Mouse (Mus musculus) MEL (cell line): ENCODE measurements around the gene Cbx4. TPM values are rescaled to one million over a fixed set of nuclear protein-coding genes. Genes with fewer than 3 reads are reported as not detected.

Source experiments
- DNase-seq: peaks from one replicate; pipeline ENCODE4 v3.0.0; 2011; ENCODE audit warnings: low read depth, low spot score
- H3K27ac ChIP-seq: 2 replicates; pipeline ENCODE4 v1.5.1; 2012; ENCODE audit warnings: low read depth, mild to moderate bottlenecking, control low read depth, low read length, moderate library complexity; ENCODE audit not compliant: control insufficient read depth
- H3K27me3 ChIP-seq, 2 experiments: fragments of 150-350 bp in 1 of 2; sonication (generic) in 1 of 2; 2 replicates each; pipeline ENCODE4 v1.6.1; 2012; ENCODE audit warnings: low read length in 2 of 2, mild to moderate bottlenecking in 2 of 2, improper control_type of control experiment in 1 of 2, moderate library complexity in 1 of 2; ENCODE audit not compliant: insufficient read depth in 2 of 2, control insufficient read depth in 1 of 2
- H3K36me3 ChIP-seq, 2 experiments: 2 replicates each; pipeline ENCODE4 v1.6.1; 2012 to 2014; ENCODE audit warnings: low read length in 2 of 2, improper control_type of control experiment in 1 of 2, inconsistent platforms in 1 of 2, mild to moderate bottlenecking in 1 of 2; ENCODE audit not compliant: insufficient read depth in 2 of 2, control insufficient read depth in 1 of 2
- H3K4me1 ChIP-seq, 2 experiments: fragments of 150-350 bp in 1 of 2; sonication (generic) in 1 of 2; 2 replicates each; pipeline ENCODE4 v1.6.1; 2012; ENCODE audit warnings: low read length in 2 of 2, improper control_type of control experiment in 1 of 2, mild to moderate bottlenecking in 1 of 2; ENCODE audit not compliant: insufficient read depth in 2 of 2, control insufficient read depth in 1 of 2
- H3K4me3 ChIP-seq, 2 experiments: fragments of 150-350 bp in 1 of 2; sonication (generic) in 1 of 2; 2 replicates each; pipeline ENCODE4 v1.5.1; 2012; ENCODE audit warnings: low read depth in 2 of 2, low read length in 2 of 2, mild to moderate bottlenecking in 2 of 2, moderate library complexity in 2 of 2, control low read depth in 1 of 2, improper control_type of control experiment in 1 of 2; ENCODE audit not compliant: control insufficient read depth in 1 of 2, insufficient read depth in 1 of 2
- H3K79me2 ChIP-seq: 2 replicates; pipeline ENCODE4 v1.6.1; 2012; ENCODE audit warnings: mild to moderate bottlenecking, low read length, moderate library complexity; ENCODE audit not compliant: control insufficient read depth, poor library complexity, insufficient read depth
- H3K9ac ChIP-seq: 2 replicates; pipeline ENCODE4 v1.6.1; 2012; ENCODE audit warnings: low read depth, mild to moderate bottlenecking, control low read depth, low read length, moderate library complexity; ENCODE audit not compliant: control insufficient read depth, poor library complexity, severe bottlenecking
- H3K9me3 ChIP-seq: fragments of 150-350 bp; sonication (generic); replicated peaks from 2 replicates; pipeline ENCODE4 v1.6.1; 2012; ENCODE audit warnings: mild to moderate bottlenecking, low read length, improper control_type of control experiment, moderate library complexity; ENCODE audit not compliant: insufficient read depth
- BHLHE40 ChIP-seq: IDR thresholded peaks from 2 replicates; pipeline ENCODE4 v1.6.1; 2012; ENCODE audit warnings: low read depth, mild to moderate bottlenecking, inconsistent platforms, low read length, improper control_type of control experiment, borderline replicate concordance
- CHD2 ChIP-seq: IDR thresholded peaks from 2 replicates; pipeline ENCODE4 v1.6.1; 2011; ENCODE audit warnings: low read length, improper control_type of control experiment
- CTCF ChIP-seq, 3 experiments: IDR thresholded peaks in 2 of 3; conservative IDR thresholded peaks in 1 of 3; 2 replicates each; pipeline ENCODE4 v1.5.1; 2011 to 2012; ENCODE audit warnings: low read length in 3 of 3, low read depth in 2 of 3, mild to moderate bottlenecking in 2 of 3, improper control_type of control experiment in 1 of 3, inconsistent platforms in 1 of 3, mixed read lengths in 1 of 3, moderate library complexity in 1 of 3; ENCODE audit not compliant: control insufficient read depth in 1 of 3, insufficient read depth in 1 of 3, poor library complexity in 1 of 3, severe bottlenecking in 1 of 3
- ELF1 ChIP-seq: IDR thresholded peaks from 2 replicates; pipeline ENCODE4 v1.6.1; 2014; ENCODE audit warnings: low read depth, mild to moderate bottlenecking, inconsistent platforms, low read length, improper control_type of control experiment, moderate library complexity
- ETS1 ChIP-seq: IDR thresholded peaks from 2 replicates; pipeline ENCODE4 v1.6.1; 2012; ENCODE audit warnings: low read depth, mild to moderate bottlenecking, inconsistent platforms, low read length, improper control_type of control experiment, moderate library complexity
- MYB ChIP-seq: IDR thresholded peaks from 2 replicates; pipeline ENCODE4 v1.6.1; 2011; ENCODE audit warnings: mild to moderate bottlenecking, low read depth, low read length, improper control_type of control experiment
- RAD21 ChIP-seq: IDR thresholded peaks from 2 replicates; pipeline ENCODE4 v1.6.1; 2011; ENCODE audit warnings: mild to moderate bottlenecking, low read depth, low read length, improper control_type of control experiment
- SIN3A ChIP-seq: IDR thresholded peaks from 2 replicates; pipeline ENCODE4 v1.6.1; 2012; ENCODE audit warnings: low read length, improper control_type of control experiment, inconsistent platforms
- SMC3 ChIP-seq: IDR thresholded peaks from 2 replicates; pipeline ENCODE4 v1.6.1; 2011; ENCODE audit warnings: low read depth, low read length, improper control_type of control experiment
- TCF12 ChIP-seq: IDR thresholded peaks from 2 replicates; pipeline ENCODE4 v1.6.1; 2014; ENCODE audit warnings: low read depth, mild to moderate bottlenecking, inconsistent platforms, low read length, improper control_type of control experiment, moderate library complexity
- USF2 ChIP-seq, 2 experiments: IDR thresholded peaks; 2 replicates each; pipeline ENCODE4 v1.6.1; 2011 to 2012; ENCODE audit warnings: improper control_type of control experiment in 2 of 2, low read length in 2 of 2, borderline replicate concordance in 1 of 2, inconsistent platforms in 1 of 2, low read depth in 1 of 2, mild to moderate bottlenecking in 1 of 2; ENCODE audit not compliant: insufficient read depth in 1 of 2
- ZC3H11A ChIP-seq: IDR thresholded peaks from 2 replicates; pipeline ENCODE4 v1.6.1; 2012; ENCODE audit warnings: low read depth, mild to moderate bottlenecking, inconsistent platforms, low read length, improper control_type of control experiment
- ZKSCAN1 ChIP-seq: IDR thresholded peaks from 2 replicates; pipeline ENCODE4 v1.6.1; 2012; ENCODE audit warnings: low read depth, mild to moderate bottlenecking, inconsistent platforms, low read length, improper control_type of control experiment, moderate library complexity
- ZNF384 ChIP-seq: IDR thresholded peaks from 2 replicates; pipeline ENCODE4 v1.6.1; 2012; ENCODE audit warnings: low read depth, mild to moderate bottlenecking, inconsistent platforms, low read length, improper control_type of control experiment
- polyA plus RNA-seq, 2 experiments: library from polyadenylated mRNA; stranded (reverse) in 1 of 2; unstranded in 1 of 2; fragments of >175 nt in 1 of 2; fragments of >200 nt in 1 of 2; gene quantifications; 2 replicates each; pipeline versions ENCODE4 v1.2.1 to v1.2.4; 2012; ENCODE audit warnings: low replicate concordance in 2 of 2, low read depth in 1 of 2; ENCODE audit not compliant: insufficient read length in 2 of 2, insufficient read depth in 1 of 2, missing spikeins in 1 of 2
- total RNA-seq: library from RNA; depleted of rRNA; stranded (reverse); fragments of 300-350 nt; gene quantifications from 2 replicates; pipeline ENCODE4 v1.2.3, GENCODE M21; 2012

The Cbx4 gene
- total and polyA plus RNA-seq, 3 experiments: 8.0 to 22.6 TPM; not detected in 1

- no peak overlapping the region for H3K4me3 ChIP-seq
- DNase-seq: peak; percentile 60
Observed at GRCm38 (mm10) chr11:119081839-119082637, 4.0 kb downstream of the Cbx4 start.

GRCm38 (mm10) chr11:119081148-119081838, 4.7 kb downstream of the Cbx4 start:
- Histone ChIP-seq H3K9ac (no peak overlapping the region), H3K4me3 (no peak overlapping the region), H3K27ac (no peak overlapping the region), H3K27me3 (no peaks in the 10 kb centered on the region), H3K79me2 (peaks cover 23% of the 10 kb centered on the region)
- no peak for DNase-seq
- no peak for TF ChIP-seq CHD2
- no peak for TF ChIP-seq ETS1
- TF ChIP-seq ELF1: no peak
- TF ChIP-seq SIN3A: no peak
- TF ChIP-seq, all 39 proteins: peak for 0
- H3K36me3 ChIP-seq: peaks cover 3 to 7% of the 10 kb centered on the region in 2 experiments; a peak in 3 of 4 replicates
- peaks cover 0 to 10% of the 10 kb centered on the region in 2 experiments; a peak in 1 of 4 replicates for H3K4me1 ChIP-seq
- no peaks in the 10 kb centered on the region for H3K9me3 ChIP-seq

More at GRCm38 (mm10) chr11:119081839-119082637, 4.0 kb downstream of the Cbx4 start:
- H3K27ac ChIP-seq: no peak overlapping the region
- TF ChIP-seq ZKSCAN1 (no peak), ETS1 (no peak), USF2 (IDR thresholded peaks at IDR 0.05; ENCODE audit: borderline replicate concordance in 1 of 2, insufficient read depth in 1 of 2, low read depth in 1 of 2, low read length in 2 of 2) (no peak), BHLHE40 (no peak), MYB (no peak), RAD21 (peak; percentile 19), ZC3H11A (no peak), CHD2 (no peak), SIN3A (no peak), ZNF384 (no peak), TCF12 (no peak), SMC3 (peak; percentile 58), CTCF (IDR thresholded peaks at IDR 0.05 in 2 of 3, conservative IDR thresholded peaks at IDR 0.05 in 1 of 3; ENCODE audit: control insufficient read depth in 1 of 3, insufficient read depth in 1 of 3, low read depth in 2 of 3, low read length in 3 of 3, poor library complexity in 1 of 3, severe bottlenecking in 1 of 3) (peak; percentile 50 to 79 (median 58))
- peaks cover 0 to 14% of the 10 kb centered on the region in 2 experiments; a peak in 1 of 4 replicates for H3K4me1 ChIP-seq
- no peaks in the 10 kb centered on the region for H3K9me3 ChIP-seq
- peaks cover 23% of the 10 kb centered on the region for H3K79me2 ChIP-seq
- H3K27me3 ChIP-seq: no peaks in the 10 kb centered on the region
- H3K36me3 ChIP-seq: peaks cover 3 to 7% of the 10 kb centered on the region in 2 experiments; a peak in 3 of 4 replicates
- no peak overlapping the region for H3K9ac ChIP-seq
